ENCODE assay signal across 10 mouse cellular contexts in genomic region chr12:45929001-45929759, GRCm38 (mm10).
DNase-seq lines count a peak whose midpoint lies in the region; ATAC-seq and TF ChIP-seq lines count a peak whose summit lies in the region.
"Had no signal": no experiment of that assay in that cellular context is flagged by ENCODE, and none has a peak within 500 bp of the region (broad histone marks: within the 10 kb centered on the region; RNA-seq: fewer than 3 reads in every experiment).

No protein-coding gene starts in this region.

- no peaks in the 10 kb centered on the region for H3K9me3 ChIP-seq in hindbrain, embryonic 12.5 days (replicated peaks)
- H3K9me3 ChIP-seq in midbrain, postnatal 0 days (ENCODE audit: low read length) = no peaks in the 10 kb centered on the region
- H3K9me3 ChIP-seq: liver, embryonic 15.5 days had no signal

- peak; percentile 22 for DNase-seq in left cerebral cortex, postnatal 4 days
- no peak for DNase-seq in left cerebral cortex, postnatal 14 days (ENCODE audit: low spot score in 2 of 2)
- DNase-seq in cerebellum, adult 9-10 months = peak; percentile 8
- peak; percentile 66 for DNase-seq in midbrain, postnatal 0 days (ENCODE audit: low spot score)
- DNase-seq in heart, adult 2 months = no peak
- no peak for DNase-seq in kidney, postnatal 36 days
- DNase-seq: lung, postnatal 36 days had no signal

- peak overlapping the region; percentile 50 for H3K27ac ChIP-seq in hindbrain, embryonic 12.5 days
- H3K27ac ChIP-seq in midbrain, postnatal 0 days (ENCODE audit: low read depth, low read length) = peak overlapping the region; percentile 55
- H3K27ac ChIP-seq in heart, adult 2 months = no peak overlapping the region
- H3K27ac ChIP-seq: liver, embryonic 15.5 days had no signal

- no peaks in the 10 kb centered on the region for H3K79me2 ChIP-seq in heart, adult 2 months (replicated peaks; ENCODE audit: control insufficient read depth, insufficient read depth, low read length)

- intact Hi-C loops in left cerebral cortex, postnatal 4 days (cut with DNase I) = no loop called here
- intact Hi-C loops in left cerebral cortex, postnatal 14 days (cut with DNase I) = loop anchor here (10.0 kb wide), 2 partner anchors 464 to 706 kb away; no protein-coding TSS in a partner anchor
- intact Hi-C loops in heart, adult 2 months (cut with DNase I) = no loop called here

- 71% methylated on average over 7 of the region's 7 CpGs for WGBS in hindbrain, embryonic 12.5 days
- WGBS in midbrain, postnatal 0 days = 46% methylated on average over 7 of the region's 7 CpGs
- WGBS in heart, adult 2 months = 71% methylated on average over 7 of the region's 7 CpGs

- H3K4me3 ChIP-seq in hindbrain, embryonic 12.5 days = no peak overlapping the region
- H3K4me3 ChIP-seq in midbrain, postnatal 0 days (ENCODE audit: low read depth, low read length) = no peak overlapping the region
- H3K4me3 ChIP-seq in heart, adult 2 months = no peak overlapping the region
- H3K4me3 ChIP-seq: liver, embryonic 15.5 days had no signal

- TF ChIP-seq EP300 in heart, adult 2 months (IDR thresholded peaks at IDR 0.05; ENCODE audit: insufficient read depth, low read depth, low read length) = no peak

- no peak overlapping the region for H3K4me2 ChIP-seq in hindbrain, embryonic 12.5 days (replicated peaks)
- H3K4me2 ChIP-seq in midbrain, postnatal 0 days (ENCODE audit: low read depth, low read length, poor library complexity, severe bottlenecking) = no peak overlapping the region
- H3K4me2 ChIP-seq: liver, embryonic 15.5 days had no signal

- H3K9ac ChIP-seq in hindbrain, embryonic 12.5 days = no peak overlapping the region
- no peak overlapping the region for H3K9ac ChIP-seq in midbrain, postnatal 0 days (replicated peaks; ENCODE audit: low read length, poor library complexity, severe bottlenecking)
- H3K9ac ChIP-seq in heart, adult 2 months (ENCODE audit: low read depth, low read length) = no peak overlapping the region
- H3K9ac ChIP-seq: liver, embryonic 15.5 days had no signal

- peak; percentile 77 for ATAC-seq in hindbrain, embryonic 12.5 days (ENCODE audit: low FRiP score)
- ATAC-seq in midbrain, postnatal 0 days (ENCODE audit: low FRiP score) = peak; percentile 74
- no peak for ATAC-seq in megakaryocyte progenitor cell, adult 5-6 weeks (replicated peaks; ENCODE audit: poor library complexity)

- no peaks in the 10 kb centered on the region for H3K4me1 ChIP-seq in hindbrain, embryonic 12.5 days
- H3K4me1 ChIP-seq in midbrain, postnatal 0 days (ENCODE audit: insufficient read depth, low read length) = no peaks in the 10 kb centered on the region
- H3K4me1 ChIP-seq in heart, adult 2 months (ENCODE audit: control insufficient read depth, insufficient read depth, low read length) = no peaks in the 10 kb centered on the region
- H3K4me1 ChIP-seq: liver, embryonic 15.5 days had no signal

- no peak for TF ChIP-seq POLR2A in heart, adult 2 months (IDR thresholded peaks at IDR 0.05; ENCODE audit: insufficient read depth, low read depth, low read length)

- no peaks in the 10 kb centered on the region for H3K27me3 ChIP-seq in hindbrain, embryonic 12.5 days
- no peaks in the 10 kb centered on the region for H3K27me3 ChIP-seq in midbrain, postnatal 0 days (ENCODE audit: insufficient read depth, low read length)
- H3K27me3 ChIP-seq in heart, adult 2 months (ENCODE audit: control insufficient read depth, insufficient read depth, low read length) = no peaks in the 10 kb centered on the region
- H3K27me3 ChIP-seq: liver, embryonic 15.5 days had no signal

- TF ChIP-seq CTCF in midbrain, postnatal 0 days (IDR thresholded peaks at IDR 0.05) = no peak
- no peak for TF ChIP-seq CTCF in heart, adult 2 months (IDR thresholded peaks at IDR 0.05)

- no peaks in the 10 kb centered on the region for H3K36me3 ChIP-seq in hindbrain, embryonic 12.5 days
- H3K36me3 ChIP-seq in midbrain, postnatal 0 days (ENCODE audit: insufficient read depth, low read length) = no peaks in the 10 kb centered on the region
- no peaks in the 10 kb centered on the region for H3K36me3 ChIP-seq in heart, adult 2 months (ENCODE audit: control insufficient read depth, insufficient read depth, low read length)
- H3K36me3 ChIP-seq: liver, embryonic 15.5 days had no signal

Comparison
In these comparisons a context has a peak if more than half of its experiments do, and no peak if none do; other contexts are left out.
1. DNase-seq: peak in left cerebral cortex, postnatal 4 days (single experiment), cerebellum, adult 9-10 months (single experiment) and midbrain, postnatal 0 days (single experiment); none in left cerebral cortex, postnatal 14 days (0 of 2), heart, adult 2 months (0 of 2) and kidney, postnatal 36 days (0 of 2).